Mouse (Mus musculus) C2C12 (cell line): ENCODE measurements around the gene Akt3.

ENCODE experiments used
- CTCF ChIP-seq: IDR thresholded peaks from one replicate; pipeline ENCODE4 v1.5.1; 2011; ENCODE audit not compliant: control insufficient read depth, insufficient read depth, insufficient read length
- FOSL1 ChIP-seq: IDR thresholded peaks from one replicate; pipeline ENCODE4 v1.8.0; 2011; ENCODE audit warnings: mild to moderate bottlenecking, low read length; ENCODE audit not compliant: poor library complexity, insufficient read depth, severe bottlenecking
- MAX ChIP-seq: IDR thresholded peaks from one replicate; pipeline ENCODE4 v1.6.1; 2011; ENCODE audit warnings: mild to moderate bottlenecking, control low read depth

DNA sequence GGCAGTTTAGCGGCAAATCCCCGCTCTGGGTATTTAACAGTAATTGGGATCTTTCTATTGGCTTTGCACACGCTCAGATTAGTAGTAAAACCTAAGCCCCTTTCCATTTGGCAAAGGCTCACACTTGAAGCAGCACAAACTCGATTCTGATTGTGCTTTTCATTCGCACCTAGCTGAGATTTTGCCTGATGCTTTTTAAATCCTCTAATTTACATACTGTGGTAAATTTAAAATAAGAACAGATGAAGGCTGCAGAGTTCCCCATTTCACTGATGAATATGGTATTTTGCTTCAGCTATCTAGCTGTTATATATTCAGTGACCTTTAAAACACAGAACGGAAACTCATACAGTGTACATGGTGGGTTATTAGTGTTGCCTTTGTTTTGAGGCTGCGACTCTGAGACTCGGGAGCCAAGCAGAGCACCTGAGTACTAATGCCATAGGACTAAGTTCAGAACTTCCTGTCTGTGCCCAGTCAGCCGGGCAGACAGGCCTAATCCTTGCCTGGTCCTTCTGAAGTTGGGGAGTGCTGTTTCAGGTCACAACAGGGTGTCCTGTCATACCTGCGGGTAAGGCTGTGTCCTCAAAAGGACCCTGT lies 277.1 kb downstream of the Akt3 start:
- TF ChIP-seq FOSL1 (no peak), MAX (no peak), CTCF (no peak)
